19 mouse cellular contexts compared by ENCODE assay signal in genomic region chr4:69614901-69615300, GRCm38 (mm10).
"Had no signal": no experiment of that assay in that cellular context is flagged by ENCODE, and none has a peak within 500 bp of the region (broad histone marks: within the 10 kb centered on the region; RNA-seq: fewer than 3 reads in every experiment).

No protein-coding gene starts in this region.

- H3K27me3 ChIP-seq: liver, embryonic 13.5 days; liver, embryonic 15.5 days; neural tube, embryonic 13.5 days; neural tube, embryonic 15.5 days had no signal

- H3K27ac ChIP-seq: liver, embryonic 13.5 days; liver, embryonic 15.5 days; midbrain, embryonic 10.5 days; midbrain, embryonic 12.5 days; neural tube, embryonic 13.5 days; neural tube, embryonic 15.5 days had no signal

- H3K4me2 ChIP-seq: liver, embryonic 11.5 days; liver, embryonic 13.5 days; liver, embryonic 15.5 days; midbrain, embryonic 12.5 days; neural tube, embryonic 13.5 days; neural tube, embryonic 15.5 days had no signal

- H3K9ac ChIP-seq: liver, embryonic 13.5 days; liver, embryonic 15.5 days; liver, postnatal 0 days; midbrain, embryonic 12.5 days; neural tube, embryonic 13.5 days; neural tube, embryonic 15.5 days had no signal

- H3K36me3 ChIP-seq: liver, embryonic 13.5 days; liver, embryonic 15.5 days; midbrain, embryonic 10.5 days; midbrain, embryonic 12.5 days; neural tube, embryonic 13.5 days; neural tube, embryonic 15.5 days had no signal

- H3K9me3 ChIP-seq: liver, embryonic 13.5 days; liver, embryonic 15.5 days; midbrain, embryonic 10.5 days; midbrain, embryonic 12.5 days; neural tube, embryonic 13.5 days; neural tube, embryonic 15.5 days had no signal

- DNase-seq: liver, embryonic 13.5 days; liver, postnatal 0 days; midbrain, embryonic 14.5 days; retina, postnatal 1 day; right cerebral cortex, adult 18-20 months; right cerebral cortex, postnatal 25 days; right cerebral cortex, postnatal 4 days; spleen, adult 18-20 months; thymus, adult 18-20 months; thymus, postnatal 14 days; thymus, postnatal 36 days had no signal

- H3K4me1 ChIP-seq: liver, embryonic 13.5 days; liver, embryonic 15.5 days; midbrain, embryonic 10.5 days; midbrain, embryonic 12.5 days; neural tube, embryonic 13.5 days; neural tube, embryonic 15.5 days had no signal

- H3K4me3 ChIP-seq: liver, embryonic 13.5 days; liver, embryonic 15.5 days; midbrain, embryonic 10.5 days; midbrain, embryonic 12.5 days; myocyte; neural tube, embryonic 13.5 days; neural tube, embryonic 15.5 days had no signal

- ATAC-seq: liver, postnatal 0 days; midbrain, embryonic 16.5 days had no signal
